Mouse (Mus musculus): ENCODE measurements around the gene Kcnd3. TPM values are rescaled to one million over a fixed set of nuclear protein-coding genes. Genes with fewer than 3 reads are reported as not detected.

The Kcnd3 gene
- total RNA-seq, 4 experiments from 2014 or later = 0.05 to 0.18 (median 0.14) TPM

DNA sequence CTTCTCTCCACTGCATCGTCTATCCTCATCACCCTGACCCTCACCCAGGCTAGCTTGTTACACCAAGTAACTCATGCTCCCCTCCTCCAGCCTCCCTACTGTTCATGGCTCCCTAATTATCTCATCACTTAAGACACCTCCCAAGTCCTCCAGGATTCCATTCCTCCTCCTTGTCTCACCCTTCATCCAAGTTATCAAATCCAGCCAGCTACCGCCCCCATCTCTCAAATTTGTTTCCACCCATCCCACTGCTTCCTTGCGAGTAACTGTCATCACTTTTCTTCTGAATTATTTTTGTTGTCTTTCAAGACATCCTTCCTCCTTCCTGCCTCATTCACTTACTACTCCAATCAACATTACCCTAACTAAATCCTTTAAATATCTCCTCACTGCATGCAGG, 126.2 kb downstream of the Kcnd3 start:
- no peak for DNase-seq (ENCODE audit: low spot score in 2 of 2)

- no peak for DNase-seq (ENCODE audit: low spot score in 2 of 2)
These were observed 129.0 kb downstream of the Kcnd3 start for GRCm38 (mm10) chr3:105581119-105581518.

- DNase-seq (ENCODE audit: low spot score in 2 of 2) = no peak
These were observed 133.6 kb downstream of the Kcnd3 start for GRCm38 (mm10) chr3:105585734-105586159.

GRCm38 (mm10) chr3:105590056-105590672, 138.0 kb downstream of the Kcnd3 start:
- no peak for DNase-seq (ENCODE audit: low spot score in 2 of 2)

GRCm38 (mm10) chr3:105591766-105592165, 139.6 kb downstream of the Kcnd3 start:
- no peak for DNase-seq (ENCODE audit: low spot score in 2 of 2)

DNA sequence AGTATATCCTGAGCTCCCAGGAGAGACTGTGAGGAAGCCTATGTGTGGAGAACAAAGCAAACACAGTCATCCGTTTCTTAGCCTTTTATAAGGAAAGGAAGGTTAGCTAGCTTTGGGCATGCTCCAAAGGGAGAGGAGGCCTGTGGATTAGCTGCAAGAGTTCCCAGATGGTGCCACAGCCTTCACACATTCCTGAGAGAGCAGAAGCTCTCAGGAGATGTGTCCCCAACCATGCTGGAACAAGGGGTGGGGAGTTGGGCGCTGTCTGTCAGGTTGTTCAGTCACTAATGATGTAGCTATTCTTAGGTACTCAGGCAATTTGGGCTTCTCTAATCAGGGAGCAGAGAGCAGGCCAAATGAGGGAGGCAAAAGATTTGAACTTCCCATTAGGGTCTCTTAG, 140.1 kb downstream of the Kcnd3 start:
- no peak for DNase-seq (ENCODE audit: low spot score in 2 of 2)

- DNase-seq (ENCODE audit: low spot score in 2 of 2) = no peak
These were observed 148.4 kb downstream of the Kcnd3 start for GRCm38 (mm10) chr3:105600483-105600882.

DNA sequence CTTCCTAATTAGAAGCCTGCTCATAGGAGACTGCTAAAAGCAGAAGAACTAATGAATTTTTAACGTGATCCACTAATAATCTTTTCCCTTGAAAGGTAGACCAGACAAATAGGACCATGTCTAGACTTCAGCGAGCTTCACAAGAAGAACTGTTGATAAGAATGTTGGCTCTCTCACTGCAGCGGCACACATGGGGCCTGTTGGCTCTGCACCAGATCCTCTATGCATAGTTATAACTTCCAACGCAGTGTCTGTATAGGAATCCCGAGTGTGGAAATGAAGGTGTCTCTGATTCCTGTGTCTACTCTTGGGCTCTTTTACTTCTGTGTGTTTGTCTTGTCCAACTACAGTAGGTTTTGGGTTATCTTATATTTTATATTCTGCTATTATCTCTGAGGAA, 150.8 kb downstream of the Kcnd3 start:
- no peak for DNase-seq (ENCODE audit: low spot score in 2 of 2)

GRCm38 (mm10) chr3:105605726-105606125, 153.6 kb downstream of the Kcnd3 start:
- DNase-seq (ENCODE audit: low spot score in 2 of 2) = no peak

- no peak for DNase-seq (ENCODE audit: low spot score in 2 of 2)
These were observed 156.7 kb downstream of the Kcnd3 start for GRCm38 (mm10) chr3:105608857-105609256.

- no peak for DNase-seq (ENCODE audit: low spot score in 2 of 2)
These were observed 159.6 kb downstream of the Kcnd3 start for GRCm38 (mm10) chr3:105611531-105612422.

- no peak for DNase-seq (ENCODE audit: low spot score in 2 of 2)
These were observed 160.3 kb downstream of the Kcnd3 start for GRCm38 (mm10) chr3:105612423-105612814.

GRCm38 (mm10) chr3:105616861-105617743, 165.0 kb downstream of the Kcnd3 start:
- DNase-seq (ENCODE audit: low spot score in 2 of 2) = no peak

DNA sequence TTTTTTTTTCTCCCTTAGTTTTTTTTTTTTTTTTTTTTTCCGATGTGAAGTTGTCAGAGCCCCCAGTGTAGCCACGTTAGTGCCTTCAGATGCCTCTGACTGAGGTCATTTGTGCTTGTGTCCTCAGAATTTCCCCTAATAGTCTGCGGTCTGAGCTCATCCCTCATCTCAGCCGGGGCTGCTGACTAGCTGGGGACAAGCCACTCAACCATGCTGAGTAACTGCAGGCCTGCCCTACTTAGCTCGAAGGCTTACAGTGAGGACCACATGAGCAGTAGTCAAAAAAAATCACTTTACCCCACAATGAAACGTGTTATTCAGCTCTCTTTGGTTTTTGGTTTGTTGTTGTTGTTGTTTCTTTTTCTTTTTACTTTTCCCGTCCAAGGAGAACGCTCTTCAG, 169.0 kb downstream of the Kcnd3 start:
- DNase-seq (ENCODE audit: low spot score in 2 of 2) = no peak

- no peak for DNase-seq (ENCODE audit: low spot score in 2 of 2)
These were observed 171.0 kb downstream of the Kcnd3 start for GRCm38 (mm10) chr3:105623137-105623536.

- no peak for DNase-seq (ENCODE audit: low spot score in 2 of 2)
These were observed 173.8 kb downstream of the Kcnd3 start for GRCm38 (mm10) chr3:105625961-105626360.

- DNase-seq (ENCODE audit: low spot score in 2 of 2) = no peak
These were observed 175.1 kb downstream of the Kcnd3 start for GRCm38 (mm10) chr3:105627258-105627657.

DNA sequence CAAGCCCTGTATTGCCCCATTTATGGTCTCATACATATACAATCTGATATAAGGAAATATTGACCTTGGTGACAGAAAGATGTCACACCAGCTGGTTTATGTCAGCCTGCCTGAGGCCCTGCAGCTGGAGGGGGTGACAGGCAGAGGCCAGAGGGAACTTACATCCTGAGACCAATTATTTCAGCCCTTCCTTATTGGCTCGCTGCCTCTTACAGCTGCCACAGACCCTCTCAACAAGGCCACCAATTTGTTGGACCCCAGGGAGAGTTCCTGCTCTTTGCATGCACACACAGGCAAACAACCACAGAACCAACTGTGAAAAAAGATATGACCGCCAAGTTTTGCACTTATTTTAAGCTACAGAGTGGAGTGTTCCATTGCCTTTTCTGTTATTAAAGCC, 180.2 kb downstream of the Kcnd3 start:
- DNase-seq (ENCODE audit: low spot score in 2 of 2) = no peak

DNA sequence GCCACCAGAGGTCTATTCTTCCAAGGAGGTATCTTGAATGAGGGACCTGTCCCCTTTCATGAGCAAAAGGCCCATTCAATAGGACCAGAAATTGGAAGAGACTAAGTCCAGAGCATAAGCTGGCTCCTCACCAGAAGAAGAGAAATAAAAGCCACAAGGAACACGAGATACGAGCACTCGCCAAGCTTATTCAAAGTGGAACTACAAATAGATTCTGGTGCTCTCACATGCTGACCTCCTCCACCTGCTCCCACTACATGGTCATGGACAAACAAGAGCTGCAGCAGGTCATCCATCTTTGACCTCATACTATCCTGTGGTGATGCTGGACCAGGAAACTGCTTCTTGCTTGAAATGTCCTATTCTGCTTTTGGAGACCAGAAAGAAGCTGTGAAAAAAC, 180.9 kb downstream of the Kcnd3 start:
- no peak for DNase-seq (ENCODE audit: low spot score in 2 of 2)

GRCm38 (mm10) chr3:105642186-105642585, 190.1 kb downstream of the Kcnd3 start:
- DNase-seq (ENCODE audit: low spot score in 2 of 2) = peak in 1 of 2 experiments; percentile 8

DNA sequence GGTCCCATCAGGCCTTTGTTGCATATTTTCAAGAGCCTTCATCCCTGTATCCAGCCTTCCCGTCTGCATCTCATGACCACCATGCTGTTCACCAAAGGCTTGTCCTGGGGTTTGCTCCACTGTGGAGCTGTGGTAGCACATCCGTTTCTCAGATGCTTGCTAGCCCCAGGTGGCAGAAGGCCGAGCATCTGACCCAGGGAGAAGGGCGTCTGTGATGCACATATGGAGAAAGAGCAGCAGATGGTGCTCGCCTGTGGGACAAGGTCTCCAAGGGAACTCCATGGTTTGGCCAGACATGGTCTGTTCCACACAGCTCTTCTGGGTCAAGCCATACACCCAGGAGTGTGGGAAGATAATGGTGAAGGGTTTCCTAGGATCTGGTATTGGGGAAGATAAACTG, 191.4 kb downstream of the Kcnd3 start:
- no peak for DNase-seq (ENCODE audit: low spot score in 2 of 2)
